Mouse (Mus musculus): ENCODE results near the gene Cyp39a1. TPM values are rescaled to one million over a fixed set of nuclear protein-coding genes. Genes with fewer than 3 reads are reported as not detected.

Cyp39a1 gene
- polyA plus RNA-seq, 1 experiment: 1.7 TPM

- no peak for TF ChIP-seq MAX (IDR thresholded peaks at IDR 0.05; ENCODE audit: low read depth)
- TF ChIP-seq REST (IDR thresholded peaks at IDR 0.05; ENCODE audit: insufficient read depth, insufficient read length): no peak
- TF ChIP-seq TCF12 (IDR thresholded peaks at IDR 0.05; ENCODE audit: insufficient read depth, poor library complexity, severe bottlenecking): no peak
- no peak for TF ChIP-seq TCF3 (IDR thresholded peaks at IDR 0.05; ENCODE audit: insufficient read length, low read depth)
- Histone ChIP-seq H3K27me3 (ENCODE audit: control insufficient read depth, insufficient read depth, insufficient read length) (no peaks in the 10 kb centered on the region), H3ac (ENCODE audit: control insufficient read depth, insufficient read length) (no peak overlapping the region), H3K4me2 (ENCODE audit: low read depth) (no peak overlapping the region), H3K79me2 (ENCODE audit: control insufficient read depth, insufficient read depth) (no peaks in the 10 kb centered on the region), H3K4me3 (no peak overlapping the region), H3K36me3 (ENCODE audit: control insufficient read depth, insufficient read depth) (no peaks in the 10 kb centered on the region)
Observed at GRCm38 (mm10) chr17:43716601-43717000, 49.4 kb downstream of the Cyp39a1 start.

- H3K79me2 ChIP-seq (ENCODE audit: control insufficient read depth, insufficient read depth): no peaks in the 10 kb centered on the region
- TF ChIP-seq POLR2A (IDR thresholded peaks at IDR 0.05; ENCODE audit: insufficient read length, low read depth) (no peak), E2F4 (IDR thresholded peaks at IDR 0.05; ENCODE audit: insufficient read depth) (no peak)
- no peaks in the 10 kb centered on the region for H3K36me3 ChIP-seq (ENCODE audit: control insufficient read depth, insufficient read depth)
- H3ac ChIP-seq (ENCODE audit: control insufficient read depth, insufficient read length): no peak overlapping the region
- no peak overlapping the region for H3K4me2 ChIP-seq (ENCODE audit: low read depth)
- no peak overlapping the region for H3K4me3 ChIP-seq
- no peaks in the 10 kb centered on the region for H3K27me3 ChIP-seq (ENCODE audit: control insufficient read depth, insufficient read depth, insufficient read length)
Observed at GRCm38 (mm10) chr17:43719401-43719800, 52.2 kb downstream of the Cyp39a1 start.

GRCm38 (mm10) chr17:43724480-43724879, 57.3 kb downstream of the Cyp39a1 start:
- H3K79me2 ChIP-seq (ENCODE audit: control insufficient read depth, insufficient read depth): no peaks in the 10 kb centered on the region
- TF ChIP-seq USF1 (IDR thresholded peaks at IDR 0.05; ENCODE audit: low read depth) (no peak), REST (IDR thresholded peaks at IDR 0.05; ENCODE audit: insufficient read depth, insufficient read length) (no peak), TCF3 (IDR thresholded peaks at IDR 0.05; ENCODE audit: insufficient read length, low read depth) (no peak), MYOG (IDR thresholded peaks at IDR 0.05; ENCODE audit: control insufficient read depth in 1 of 3, insufficient read depth in 1 of 3, insufficient read length in 2 of 3, low read depth in 2 of 3) (no peak), E2F4 (IDR thresholded peaks at IDR 0.05; ENCODE audit: insufficient read depth) (no peak), MYOD1 (IDR thresholded peaks at IDR 0.05; ENCODE audit: control insufficient read depth in 1 of 3, insufficient read length in 2 of 3, low read depth in 2 of 3) (no peak), SRF (IDR thresholded peaks at IDR 0.05; ENCODE audit: control insufficient read depth, insufficient read length, low read depth) (no peak), CEBPB (IDR thresholded peaks at IDR 0.05; ENCODE audit: insufficient read depth, poor library complexity, severe bottlenecking) (no peak), POLR2A (IDR thresholded peaks at IDR 0.05; ENCODE audit: insufficient read length, low read depth) (no peak), TCF12 (IDR thresholded peaks at IDR 0.05; ENCODE audit: insufficient read depth, poor library complexity, severe bottlenecking) (no peak), POLR2AphosphoS2 (IDR thresholded peaks at IDR 0.05; ENCODE audit: insufficient read length, low read depth) (no peak), MAX (IDR thresholded peaks at IDR 0.05; ENCODE audit: low read depth) (no peak)
- no peak overlapping the region for H3K4me2 ChIP-seq (ENCODE audit: low read depth)
- no peaks in the 10 kb centered on the region for H3K36me3 ChIP-seq (ENCODE audit: control insufficient read depth, insufficient read depth)
- no peaks in the 10 kb centered on the region for H3K27me3 ChIP-seq (ENCODE audit: control insufficient read depth, insufficient read depth, insufficient read length)
- no peak overlapping the region for H3ac ChIP-seq (ENCODE audit: control insufficient read depth, insufficient read length)
- H3K4me3 ChIP-seq: no peak overlapping the region

- H3K4me2 ChIP-seq (ENCODE audit: low read depth): no peak overlapping the region
- no peaks in the 10 kb centered on the region for H3K36me3 ChIP-seq (ENCODE audit: control insufficient read depth, insufficient read depth)
- no peak overlapping the region for H3K4me3 ChIP-seq
- TF ChIP-seq POLR2AphosphoS2 (IDR thresholded peaks at IDR 0.05; ENCODE audit: insufficient read length, low read depth) (no peak), E2F4 (IDR thresholded peaks at IDR 0.05; ENCODE audit: insufficient read depth) (no peak), CEBPB (IDR thresholded peaks at IDR 0.05; ENCODE audit: insufficient read depth, poor library complexity, severe bottlenecking) (no peak), REST (IDR thresholded peaks at IDR 0.05; ENCODE audit: insufficient read depth, insufficient read length) (no peak), MYOG (IDR thresholded peaks at IDR 0.05; ENCODE audit: control insufficient read depth in 1 of 3, insufficient read depth in 1 of 3, insufficient read length in 2 of 3, low read depth in 2 of 3) (no peak), SRF (IDR thresholded peaks at IDR 0.05; ENCODE audit: control insufficient read depth, insufficient read length, low read depth) (no peak), TCF3 (IDR thresholded peaks at IDR 0.05; ENCODE audit: insufficient read length, low read depth) (no peak), MYOD1 (IDR thresholded peaks at IDR 0.05; ENCODE audit: control insufficient read depth in 1 of 3, insufficient read length in 2 of 3, low read depth in 2 of 3) (no peak), TCF12 (IDR thresholded peaks at IDR 0.05; ENCODE audit: insufficient read depth, poor library complexity, severe bottlenecking) (no peak)
- no peaks in the 10 kb centered on the region for H3K79me2 ChIP-seq (ENCODE audit: control insufficient read depth, insufficient read depth)
- H3K27me3 ChIP-seq (ENCODE audit: control insufficient read depth, insufficient read depth, insufficient read length): no peaks in the 10 kb centered on the region
- no peak overlapping the region for H3ac ChIP-seq (ENCODE audit: control insufficient read depth, insufficient read length)
Observed at GRCm38 (mm10) chr17:43731327-43731726, 64.1 kb downstream of the Cyp39a1 start.

- H3K36me3 ChIP-seq (ENCODE audit: control insufficient read depth, insufficient read depth): no peaks in the 10 kb centered on the region
- no peaks in the 10 kb centered on the region for H3K27me3 ChIP-seq (ENCODE audit: control insufficient read depth, insufficient read depth, insufficient read length)
- no peaks in the 10 kb centered on the region for H3K79me2 ChIP-seq (ENCODE audit: control insufficient read depth, insufficient read depth)
- TF ChIP-seq MAX (IDR thresholded peaks at IDR 0.05; ENCODE audit: low read depth) (no peak), POLR2AphosphoS2 (IDR thresholded peaks at IDR 0.05; ENCODE audit: insufficient read length, low read depth) (no peak), MYOG (IDR thresholded peaks at IDR 0.05; ENCODE audit: control insufficient read depth in 1 of 3, insufficient read depth in 1 of 3, insufficient read length in 2 of 3, low read depth in 2 of 3) (no peak), TCF12 (IDR thresholded peaks at IDR 0.05; ENCODE audit: insufficient read depth, poor library complexity, severe bottlenecking) (no peak), E2F4 (IDR thresholded peaks at IDR 0.05; ENCODE audit: insufficient read depth) (no peak)
- no peak overlapping the region for H3ac ChIP-seq (ENCODE audit: control insufficient read depth, insufficient read length)
- no peak overlapping the region for H3K4me3 ChIP-seq
- no peak overlapping the region for H3K4me2 ChIP-seq (ENCODE audit: low read depth)
Observed at GRCm38 (mm10) chr17:43731976-43732375, 64.8 kb downstream of the Cyp39a1 start.
